Mouse (Mus musculus) midbrain, embryonic 13.5 days (tissue): Measurements from ENCODE around the gene Lrrn4. TPM values are rescaled to one million over a fixed set of nuclear protein-coding genes. Genes with fewer than 3 reads are reported as not detected.

Experiments used
- ATAC-seq: fragments of 200-750 bp; cut with Nextera tagmentation; 2 replicates; pipeline ENCODE4 v1.8.0; 2017; ENCODE audit warnings: mild to moderate bottlenecking, moderate TSS enrichment, moderate library complexity
- H3K27ac ChIP-seq: fragments of 300-500 bp; sonication (generic); 2 replicates; pipeline ENCODE4 v1.5.1; 2015; ENCODE audit warnings: inconsistent platforms, mild to moderate bottlenecking, moderate library complexity
- H3K27me3 ChIP-seq: fragments of 300-500 bp; sonication (generic); 2 replicates; pipeline ENCODE4 v1.6.1; 2015; ENCODE audit warnings: mild to moderate bottlenecking, inconsistent platforms
- H3K36me3 ChIP-seq: fragments of 300-500 bp; sonication (generic); 2 replicates; pipeline ENCODE4 v1.6.1; 2015; ENCODE audit warnings: mild to moderate bottlenecking, inconsistent platforms
- H3K4me1 ChIP-seq: fragments of 300-500 bp; sonication (generic); replicated peaks from 2 replicates; pipeline ENCODE4 v1.6.1; 2015; ENCODE audit warnings: inconsistent platforms
- H3K4me2 ChIP-seq: fragments of 300-500 bp; sonication (generic); replicated peaks from 2 replicates; pipeline ENCODE4 v1.6.1; 2015; ENCODE audit warnings: moderate library complexity, mild to moderate bottlenecking, inconsistent platforms
- H3K4me3 ChIP-seq: fragments of 300-500 bp; sonication (generic); replicated peaks from 2 replicates; pipeline ENCODE4 v1.5.1; 2015; ENCODE audit warnings: mild to moderate bottlenecking, inconsistent platforms
- H3K9ac ChIP-seq: fragments of 300-500 bp; sonication (generic); replicated peaks from 2 replicates; pipeline ENCODE4 v1.6.1; 2015; ENCODE audit warnings: mild to moderate bottlenecking, inconsistent platforms
- H3K9me3 ChIP-seq: fragments of 300-500 bp; sonication (generic); 2 replicates; pipeline ENCODE4 v1.6.1; 2016; ENCODE audit warnings: mild to moderate bottlenecking, inconsistent platforms
- WGBS: fragments of 180-500 bp; shearing (Covaris S2); methylation state at CpG from one replicate; pipeline ENCODE4 v1.1.7; 2015; 5-methylcytosine and 5-hydroxymethylcytosine counted together
- polyA plus RNA-seq: library from polyadenylated mRNA; unstranded; fragments of >200 nt; fragmentation: Nextera tagmentation; extraction: Ambion mirVana; gene quantifications from 2 replicates; pipeline ENCODE4 v1.2.1, GENCODE M21; 2015

The Lrrn4 gene
- polyA plus RNA-seq, 1 experiment from 2014 or later, result 0.05 TPM

DNA sequence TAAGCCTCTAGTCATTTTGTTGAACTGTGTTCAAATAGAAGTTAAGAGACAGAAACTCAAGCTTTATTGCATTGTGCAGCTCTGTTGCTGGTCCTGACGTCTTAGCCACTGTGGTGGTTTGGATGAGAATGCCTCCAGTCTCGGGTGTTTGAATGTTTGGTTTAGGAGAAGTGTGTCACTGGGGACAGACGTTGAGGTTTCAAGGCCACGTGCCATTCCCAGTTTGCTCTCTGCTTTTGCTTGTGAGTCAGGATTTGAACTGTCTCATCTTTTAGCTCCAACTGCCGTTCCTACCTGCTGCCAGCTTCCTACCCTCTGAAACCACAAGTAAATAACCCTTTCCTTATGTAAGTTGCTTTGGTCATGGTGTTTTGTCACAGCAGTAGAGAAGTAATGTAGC lies 13.2 kb downstream of the Lrrn4 start:
- WGBS, result 76% methylated on average over 5 of the region's 5 CpGs
- Histone ChIP-seq H3K4me1 (no peaks in the 10 kb centered on the region), H3K36me3 (peaks cover 27% of the 10 kb centered on the region), H3K4me2 (no peak overlapping the region), H3K27ac (no peak overlapping the region), H3K9ac (no peak overlapping the region), H3K27me3 (no peaks in the 10 kb centered on the region), H3K9me3 (no peaks in the 10 kb centered on the region), H3K4me3 (no peak overlapping the region)
- ATAC-seq, result no peak

DNA sequence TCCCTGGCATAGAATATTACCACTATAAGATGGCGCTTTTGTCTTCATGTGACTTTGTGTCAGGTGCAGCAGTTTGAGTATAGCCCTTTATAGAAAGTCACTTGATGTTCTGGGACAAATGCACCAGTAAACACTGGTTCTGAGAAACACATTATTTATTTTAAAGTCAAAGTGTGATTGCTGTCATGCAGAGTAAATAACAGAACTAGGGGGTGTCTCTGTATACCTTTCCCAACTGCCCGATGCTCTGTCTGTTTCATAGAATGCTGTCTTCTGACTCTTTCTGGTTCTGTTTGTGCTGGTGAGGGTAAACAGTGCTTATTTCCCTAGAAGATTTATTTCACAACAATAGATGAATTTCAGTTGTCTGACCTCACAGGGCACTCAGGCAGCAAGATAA lies 17.4 kb downstream of the Lrrn4 start:
- Histone ChIP-seq H3K9ac (no peak overlapping the region), H3K36me3 (peaks cover 27% of the 10 kb centered on the region), H3K27ac (no peak overlapping the region), H3K4me2 (no peak overlapping the region), H3K4me3 (no peak overlapping the region), H3K27me3 (no peaks in the 10 kb centered on the region), H3K4me1 (no peaks in the 10 kb centered on the region), H3K9me3 (no peaks in the 10 kb centered on the region)
- no peak for ATAC-seq
- 95% methylated on average over 2 of the region's 2 CpGs for WGBS

DNA sequence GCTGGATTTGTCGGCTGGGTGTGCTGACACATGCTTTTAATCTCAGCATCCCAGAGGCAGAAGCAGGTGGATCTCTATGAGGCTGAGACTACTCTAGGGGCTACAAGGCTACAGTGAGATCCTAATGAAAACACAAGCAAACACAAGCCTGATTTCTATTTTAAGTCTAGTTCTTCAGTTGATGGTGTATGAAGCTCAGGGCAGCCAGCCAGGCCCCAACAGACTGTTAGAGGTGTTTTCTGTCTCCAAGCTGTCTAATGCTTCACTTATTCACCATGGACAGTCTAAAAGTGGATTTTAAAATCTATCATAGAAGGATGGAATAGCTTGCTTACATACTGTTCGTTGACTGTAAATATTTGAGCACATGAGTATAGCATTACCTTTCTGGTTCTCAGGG lies 19.2 kb downstream of the Lrrn4 start:
- WGBS, result 93% methylated on average over 2 of the region's 2 CpGs
- no peak overlapping the region for H3K4me3 ChIP-seq
- no peaks in the 10 kb centered on the region for H3K27me3 ChIP-seq
- peaks cover 20% of the 10 kb centered on the region for H3K36me3 ChIP-seq
- no peak overlapping the region for H3K27ac ChIP-seq
- no peaks in the 10 kb centered on the region for H3K4me1 ChIP-seq
- H3K9me3 ChIP-seq, result no peaks in the 10 kb centered on the region
- ATAC-seq, result no peak
- H3K4me2 ChIP-seq, result no peak overlapping the region
- H3K9ac ChIP-seq, result no peak overlapping the region

DNA sequence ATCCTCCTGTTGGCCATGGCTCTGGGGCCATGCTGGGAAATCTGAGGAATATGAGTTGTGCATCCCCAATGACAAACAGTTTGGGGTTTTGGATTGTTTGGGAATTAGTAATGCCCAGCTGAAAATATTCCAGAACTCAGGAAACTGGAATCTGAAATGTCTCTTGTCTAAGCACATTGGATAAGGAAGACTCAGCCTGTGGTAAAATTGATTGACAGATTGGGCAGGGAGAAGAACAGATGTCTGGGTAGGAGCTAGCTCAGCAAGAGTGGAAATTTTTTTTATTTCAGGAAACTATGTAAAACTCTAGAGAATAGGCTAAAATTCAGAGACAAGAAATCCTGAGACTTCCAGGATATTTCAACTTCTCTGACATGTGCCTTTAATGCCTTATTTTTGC lies 20.3 kb downstream of the Lrrn4 start:
- Histone ChIP-seq H3K4me1 (no peaks in the 10 kb centered on the region), H3K9ac (no peak overlapping the region), H3K4me2 (no peak overlapping the region), H3K27ac (no peak overlapping the region), H3K9me3 (no peaks in the 10 kb centered on the region), H3K4me3 (no peak overlapping the region), H3K36me3 (peaks cover 13% of the 10 kb centered on the region), H3K27me3 (no peaks in the 10 kb centered on the region)
- ATAC-seq, result no peak

DNA sequence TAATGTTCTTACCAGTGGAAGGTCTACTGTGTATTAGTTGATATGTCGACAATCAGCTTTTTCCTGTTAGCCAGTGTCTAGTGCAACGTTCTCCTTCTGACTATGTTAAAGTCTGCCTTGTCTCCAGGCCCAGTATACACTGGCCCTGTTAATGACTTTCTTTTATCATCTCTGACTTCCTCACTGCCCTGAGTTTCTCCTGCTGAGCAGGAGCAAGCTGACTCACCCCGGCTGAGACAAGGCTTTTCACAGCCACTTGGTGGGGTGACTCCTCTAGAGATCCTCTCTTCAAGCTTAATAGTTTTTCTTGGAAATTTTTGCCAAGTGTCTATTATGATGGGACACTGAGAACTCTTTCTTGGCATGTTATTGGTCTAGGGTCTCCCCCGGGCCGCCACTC lies 24.4 kb downstream of the Lrrn4 start:
- Histone ChIP-seq H3K4me3 (no peak overlapping the region), H3K27me3 (no peaks in the 10 kb centered on the region), H3K27ac (no peak overlapping the region), H3K36me3 (peaks cover 19% of the 10 kb centered on the region), H3K4me2 (no peak overlapping the region), H3K9ac (no peak overlapping the region), H3K9me3 (no peaks in the 10 kb centered on the region), H3K4me1 (no peaks in the 10 kb centered on the region)
- WGBS, result 90% methylated on average over 5 of the region's 5 CpGs
- ATAC-seq, result no peak

DNA sequence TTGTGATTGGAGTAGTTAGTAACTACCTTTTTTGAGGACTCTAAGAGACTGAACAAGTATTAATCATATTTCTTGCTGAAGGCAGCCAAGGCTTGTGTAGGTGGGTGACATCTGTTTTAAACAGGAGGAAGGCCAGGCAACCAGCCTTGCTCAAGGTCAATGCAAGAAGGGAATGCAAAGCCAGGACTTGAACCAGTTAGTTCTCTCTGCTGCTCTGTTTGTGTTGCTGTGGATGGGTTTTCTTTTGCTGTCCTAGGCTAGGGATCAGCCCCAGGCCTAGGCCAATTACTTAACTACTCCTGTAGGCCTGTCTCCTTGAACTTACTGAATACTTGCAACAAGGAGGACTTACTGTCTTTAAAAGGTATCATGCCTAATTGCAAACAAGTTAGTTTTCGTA lies 27.6 kb downstream of the Lrrn4 start:
- Histone ChIP-seq H3K9me3 (no peaks in the 10 kb centered on the region), H3K4me2 (no peak overlapping the region), H3K4me3 (no peak overlapping the region), H3K27ac (no peak overlapping the region), H3K4me1 (peaks cover 10% of the 10 kb centered on the region), H3K36me3 (peaks cover 32% of the 10 kb centered on the region), H3K9ac (no peak overlapping the region), H3K27me3 (no peaks in the 10 kb centered on the region)
- 87% methylated on average over 1 of the region's 1 CpGs for WGBS
- no peak for ATAC-seq

DNA sequence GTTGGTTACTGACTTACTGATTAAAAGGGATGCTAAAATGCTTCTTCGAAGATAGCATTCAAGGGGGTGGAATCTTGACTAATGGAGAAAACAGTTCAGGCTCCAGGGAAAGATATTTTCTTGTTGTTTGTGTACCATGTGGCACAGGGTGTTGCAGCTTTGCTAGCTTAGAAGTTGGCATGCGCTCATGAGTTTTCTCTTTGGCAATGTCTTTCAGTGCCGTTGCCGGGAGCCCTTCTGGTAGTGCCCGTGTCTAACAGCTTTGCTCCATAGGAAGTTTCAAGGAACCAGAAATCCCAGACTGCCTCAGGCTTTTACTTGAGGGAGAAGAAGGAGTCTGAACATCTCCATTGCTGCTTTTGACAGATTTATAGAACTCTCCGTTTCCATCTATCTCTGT lies 31.6 kb downstream of the Lrrn4 start:
- Histone ChIP-seq H3K4me3 (no peak overlapping the region), H3K36me3 (peaks cover 25% of the 10 kb centered on the region), H3K4me1 (peaks cover 19% of the 10 kb centered on the region), H3K27ac (no peak overlapping the region), H3K4me2 (no peak overlapping the region), H3K27me3 (no peaks in the 10 kb centered on the region), H3K9me3 (no peaks in the 10 kb centered on the region), H3K9ac (no peak overlapping the region)
- WGBS, result 93% methylated on average over 6 of the region's 6 CpGs
- ATAC-seq, result no peak

DNA sequence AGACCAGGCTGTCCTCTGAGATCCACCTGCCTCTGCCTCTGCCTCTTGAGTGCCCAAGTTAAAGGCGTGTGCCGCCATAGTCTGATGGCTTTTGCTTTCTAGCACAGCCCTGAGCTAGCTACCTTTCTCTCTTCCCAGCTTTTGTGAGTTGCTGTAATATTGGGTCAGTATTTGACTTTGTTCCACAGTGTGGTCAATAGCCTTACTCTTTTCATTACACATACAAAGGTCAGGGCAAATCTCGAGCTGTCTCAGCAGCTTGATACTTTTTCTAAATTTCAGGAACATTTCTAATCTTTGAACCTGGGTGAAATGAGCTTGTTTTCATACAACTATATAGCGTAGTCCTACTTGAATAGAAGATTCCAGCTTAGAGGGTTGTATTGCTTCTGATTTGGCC lies 32.3 kb downstream of the Lrrn4 start:
- Histone ChIP-seq H3K4me1 (peaks cover 19% of the 10 kb centered on the region), H3K9ac (0 out of 2 replicates have a peak overlapping the region, but pooled peaks have one; percentile 94), H3K27ac (no peak overlapping the region), H3K9me3 (no peaks in the 10 kb centered on the region), H3K4me2 (peak overlapping the region; percentile 78), H3K27me3 (no peaks in the 10 kb centered on the region), H3K36me3 (peaks cover 23% of the 10 kb centered on the region), H3K4me3 (peak overlapping the region; percentile 73; the same call in 1 of the 2 replicates)
- no peak for ATAC-seq
- 93% methylated on average over 4 of the region's 4 CpGs for WGBS

DNA sequence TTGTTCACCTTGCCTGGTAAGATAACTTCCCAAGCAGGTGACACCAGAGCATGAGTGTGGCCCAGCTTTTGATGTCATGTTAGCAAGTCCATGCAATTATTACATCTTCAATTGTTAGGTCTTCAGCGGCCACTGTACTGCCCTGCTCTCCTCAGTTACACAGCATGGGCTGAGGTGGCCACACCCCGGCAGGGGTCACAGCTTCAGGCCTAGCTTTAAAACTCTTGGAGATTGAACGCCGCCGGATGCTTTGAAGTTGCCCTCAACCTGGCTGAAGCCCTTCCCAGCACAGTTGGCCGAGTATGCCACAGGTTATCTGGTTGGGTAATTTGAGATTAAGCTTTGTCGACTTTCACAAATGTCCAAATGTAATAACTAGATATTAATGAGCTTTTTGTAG lies 33.1 kb downstream of the Lrrn4 start:
- H3K9me3 ChIP-seq, result no peaks in the 10 kb centered on the region
- no peak for ATAC-seq
- H3K27me3 ChIP-seq, result no peaks in the 10 kb centered on the region
- H3K27ac ChIP-seq, result no peak overlapping the region
- H3K4me2 ChIP-seq, result peak overlapping the region; percentile 78
- H3K36me3 ChIP-seq, result peaks cover 22% of the 10 kb centered on the region
- 48% methylated on average over 7 of the region's 7 CpGs for WGBS
- peak overlapping the region; percentile 94 for H3K9ac ChIP-seq
- peaks cover 19% of the 10 kb centered on the region for H3K4me1 ChIP-seq
- peak overlapping the region; percentile 73 for H3K4me3 ChIP-seq

DNA sequence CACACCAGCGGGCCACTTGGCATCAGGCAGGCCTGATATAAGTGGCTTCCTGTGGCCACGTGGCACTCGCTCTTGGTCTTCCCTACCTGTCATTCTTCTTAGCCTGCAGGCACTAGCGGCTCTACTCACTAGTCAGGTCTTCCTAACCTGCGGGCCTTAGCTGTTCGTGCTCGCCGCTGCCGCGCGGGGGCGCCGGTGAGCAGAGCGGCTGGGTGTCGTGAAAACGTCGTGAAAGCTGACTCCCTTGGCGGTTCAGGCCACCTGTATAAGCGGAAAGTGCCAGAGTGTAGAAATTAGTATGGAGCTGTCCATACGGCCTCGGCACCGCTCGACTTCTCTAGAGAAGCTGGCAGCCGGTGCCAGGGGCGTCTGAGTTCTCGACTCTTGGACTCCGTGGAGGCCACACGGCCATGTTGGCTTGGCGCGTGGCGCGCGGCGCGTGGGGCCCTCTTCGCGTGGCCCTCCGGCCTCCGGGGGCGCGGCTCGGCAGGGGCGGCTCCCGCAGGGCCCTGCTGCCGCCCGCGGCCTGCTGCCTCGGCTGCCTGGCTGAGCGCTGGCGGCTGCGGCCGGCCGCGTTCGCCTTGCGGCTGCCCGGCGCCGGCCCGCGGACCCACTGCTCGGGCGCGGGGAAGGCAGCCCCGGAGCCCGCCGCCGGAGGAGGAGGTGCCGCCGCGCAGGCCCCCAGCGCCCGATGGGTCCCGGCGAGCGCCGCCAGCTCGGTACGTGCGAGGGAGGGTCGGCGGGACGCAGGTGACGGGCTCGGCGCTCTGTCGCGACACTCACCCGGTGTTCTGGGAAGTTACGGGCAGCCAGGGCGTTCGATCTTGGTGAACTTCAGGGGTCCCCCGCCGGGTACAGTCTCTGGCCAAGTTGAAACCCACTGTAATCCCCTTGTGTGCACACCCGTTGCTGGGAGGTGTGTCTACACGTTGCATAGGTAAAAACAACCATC lies 34.0 kb downstream of the Lrrn4 start, which contains the start of gene Crls1:
Gene Crls1 (plus strand): TSS at position 260 of the 952 bp plus-strand sequence.
- Histone ChIP-seq H3K36me3 (peaks cover 17% of the 10 kb centered on the region), H3K4me3 (peak within 1 kb of the TSS; percentile 73), H3K27ac (peak within 1 kb of the TSS; percentile 76), H3K4me1 (peaks cover 19% of the 10 kb centered on the region), H3K9me3 (no peaks in the 10 kb centered on the region), H3K27me3 (no peaks in the 10 kb centered on the region), H3K4me2 (peak within 1 kb of the TSS; percentile 78), H3K9ac (peak within 1 kb of the TSS; percentile 94)
- ATAC-seq, result peak; percentile 97
- under 1% methylated on average over 96 of the region's 96 CpGs for WGBS

DNA sequence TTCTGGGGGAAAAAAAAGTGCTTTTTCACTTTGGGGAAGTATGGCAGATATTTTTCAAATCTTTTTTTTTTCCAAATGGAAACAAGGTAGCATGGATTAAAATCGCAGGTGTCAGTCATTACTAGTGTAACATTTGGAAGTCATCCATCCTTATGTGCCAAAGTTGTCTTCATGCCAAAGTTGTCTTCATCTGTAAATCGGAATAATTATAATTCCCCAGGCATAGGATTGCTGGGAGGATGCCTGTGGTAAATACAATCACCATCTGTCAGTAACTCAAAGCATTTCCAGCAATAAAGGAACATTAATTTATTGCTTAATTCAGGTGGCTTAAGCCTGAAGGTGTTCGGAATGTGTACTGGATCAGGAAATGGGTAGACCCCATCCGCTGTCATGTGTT lies 39.6 kb downstream of the Lrrn4 start:
- Histone ChIP-seq H3K4me2 (no peak overlapping the region), H3K4me1 (no peaks in the 10 kb centered on the region), H3K36me3 (peaks cover 11% of the 10 kb centered on the region; the same call in 1 of the 2 replicates), H3K9ac (no peak overlapping the region), H3K9me3 (no peaks in the 10 kb centered on the region), H3K27me3 (no peaks in the 10 kb centered on the region), H3K4me3 (no peak overlapping the region), H3K27ac (no peak overlapping the region)
- 95% methylated on average over 4 of the region's 4 CpGs for WGBS
- ATAC-seq, result no peak
